Mouse (Mus musculus): ENCODE measurements at regions not wholly inside any gene's neighbourhood (a gene's known extent, or its start where the extent isn't known, plus 50 kb on each side); places are given as distances from the start of the nearest gene placed in this dataset.

DNA sequence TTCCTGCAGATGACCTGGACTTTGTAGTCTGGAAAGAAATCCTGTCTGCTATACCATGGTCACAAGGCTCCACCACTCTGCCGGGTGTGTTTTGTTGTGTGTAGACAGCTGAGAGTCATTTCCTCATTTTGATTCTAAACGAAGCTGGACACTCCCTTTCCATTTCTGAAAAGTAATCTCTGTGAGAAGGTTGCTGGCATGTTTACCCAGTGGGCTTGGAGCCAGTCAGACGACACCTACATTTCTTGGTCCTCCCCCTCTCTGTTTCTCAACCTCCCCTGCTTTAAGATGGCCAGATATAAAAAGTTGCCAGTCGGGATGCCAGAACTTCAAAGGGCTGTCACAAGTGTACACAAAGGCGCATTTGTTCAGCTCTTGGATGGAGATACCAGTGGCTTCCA is 100.8 kb upstream of the Agr3 start:
- Histone ChIP-seq H3K27me3 (ENCODE audit: control insufficient read depth, insufficient read depth, low read depth, low read length) (no peaks in the 10 kb centered on the region), H3K36me3 (ENCODE audit: control insufficient read depth, insufficient read depth, low read length) (no peaks in the 10 kb centered on the region), H3K4me1 (replicated peaks; ENCODE audit: control insufficient read depth, insufficient read depth, low read length) (no peaks in the 10 kb centered on the region), H3K27ac (ENCODE audit: low read length) (peak overlapping the region; percentile 81), H3K9me3 (ENCODE audit: control insufficient read depth, low read length) (peaks cover 3% of the 10 kb centered on the region), H3K4me2 (ENCODE audit: low read depth, low read length) (0 out of 2 replicates have a peak overlapping the region, but pooled peaks have one; percentile 15), H3K4me3 (ENCODE audit: low read length) (no peak overlapping the region), H3K9ac (ENCODE audit: low read length) (no peak overlapping the region)
- WGBS: 5% methylated on average over 5 of the region's 5 CpGs
- ATAC-seq (ENCODE audit: low read depth): peak; percentile 89

DNA sequence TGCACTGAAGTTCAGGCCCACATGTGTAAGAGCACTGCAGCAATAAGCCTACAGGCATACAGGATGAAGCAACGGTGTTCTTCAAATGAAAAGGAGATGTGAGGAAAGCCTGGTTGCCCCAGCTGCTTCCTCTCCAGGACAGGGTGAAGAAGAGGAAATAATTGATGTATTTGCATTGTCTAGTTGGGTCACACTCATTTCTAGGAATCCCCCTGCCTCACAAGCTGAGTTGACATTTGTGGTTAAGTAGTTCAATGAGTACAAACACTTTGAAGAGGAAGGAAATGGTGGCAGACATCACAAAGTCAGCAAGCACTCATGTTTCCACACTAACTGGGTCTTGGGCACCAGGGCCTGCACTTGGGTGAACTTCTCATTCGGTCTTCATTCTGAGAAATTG is 126.2 kb upstream of the Agr3 start:
- WGBS: 46% methylated on average over 2 of the region's 2 CpGs
- no peak overlapping the region for H3K4me2 ChIP-seq (ENCODE audit: low read depth, low read length)
- H3K4me3 ChIP-seq (ENCODE audit: low read length): no peak overlapping the region
- H3K4me1 ChIP-seq (replicated peaks; ENCODE audit: control insufficient read depth, insufficient read depth, low read length): no peaks in the 10 kb centered on the region
- H3K9me3 ChIP-seq (ENCODE audit: control insufficient read depth, low read length): no peaks in the 10 kb centered on the region
- no peaks in the 10 kb centered on the region for H3K27me3 ChIP-seq (ENCODE audit: control insufficient read depth, insufficient read depth, low read depth, low read length)
- H3K27ac ChIP-seq (ENCODE audit: low read length): no peak overlapping the region
- H3K9ac ChIP-seq (ENCODE audit: low read length): no peak overlapping the region
- ATAC-seq (ENCODE audit: low read depth): no peak; the same call in 1 of the 2 replicates
- H3K36me3 ChIP-seq (ENCODE audit: control insufficient read depth, insufficient read depth, low read length): no peaks in the 10 kb centered on the region

DNA sequence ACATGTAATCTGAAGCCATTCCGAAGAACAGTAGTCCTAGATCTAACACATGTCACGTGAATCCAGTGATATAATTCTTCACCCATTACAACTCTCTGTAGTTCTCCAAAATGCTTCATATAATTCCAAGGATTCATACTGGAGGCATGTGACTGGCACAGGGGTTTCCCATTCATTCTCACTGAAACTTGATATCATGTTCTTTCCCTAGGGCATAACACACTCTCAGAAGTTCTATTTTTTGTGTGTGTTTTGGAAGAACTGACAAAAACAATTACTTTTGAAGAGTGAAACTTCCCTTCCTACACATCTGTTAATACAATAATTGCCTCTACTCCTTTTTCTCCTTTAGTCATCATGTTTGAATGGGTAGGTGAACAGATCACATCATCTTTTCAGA is 150.0 kb upstream of the Agr3 start:
- no peaks in the 10 kb centered on the region for H3K9me3 ChIP-seq (ENCODE audit: control insufficient read depth, low read length)
- WGBS: 86% methylated on average over 2 of the region's 2 CpGs
- no peak for ATAC-seq (ENCODE audit: low read depth)

DNA sequence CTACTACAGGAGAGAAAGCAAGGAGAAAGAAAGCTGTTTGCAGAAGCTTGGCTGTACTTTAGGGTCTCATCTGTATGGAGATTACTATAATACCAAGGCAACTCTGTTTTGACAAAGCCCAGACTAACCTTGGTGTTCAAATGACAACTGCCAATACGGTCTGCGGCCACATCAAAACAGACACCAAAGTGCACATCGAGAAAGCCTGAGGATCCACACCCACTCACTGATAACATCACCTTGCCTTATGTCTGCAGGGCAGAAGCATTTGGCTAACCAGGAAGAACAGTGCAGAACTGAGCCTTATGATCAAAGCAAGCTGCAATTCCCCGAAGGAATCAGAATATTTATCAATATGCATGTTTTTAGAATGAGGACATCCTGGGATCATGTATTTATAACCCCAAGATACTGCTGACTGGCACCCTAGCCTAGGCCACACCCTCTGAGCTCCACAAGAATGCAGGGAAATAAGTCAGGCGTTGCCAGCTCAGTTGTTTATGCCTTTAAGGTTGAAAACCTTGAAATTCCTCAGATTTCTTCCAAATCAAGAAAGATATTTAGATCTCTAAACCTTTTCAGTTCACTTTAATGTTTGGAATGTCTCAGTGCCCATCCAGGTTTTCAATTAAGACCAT is 154.9 kb upstream of the Agr3 start:
- no peak overlapping the region for H3K4me2 ChIP-seq (ENCODE audit: low read depth, low read length)
- H3K27ac ChIP-seq (ENCODE audit: low read length): no peak overlapping the region

More for the DNA sequence above, 150.0 kb upstream of the Agr3 start:
- Histone ChIP-seq H3K4me3 (ENCODE audit: low read length) (no peak overlapping the region), H3K36me3 (ENCODE audit: control insufficient read depth, insufficient read depth, low read length) (no peaks in the 10 kb centered on the region), H3K9ac (ENCODE audit: low read length) (no peak overlapping the region), H3K27me3 (ENCODE audit: control insufficient read depth, insufficient read depth, low read depth, low read length) (no peaks in the 10 kb centered on the region), H3K4me2 (ENCODE audit: low read depth, low read length) (no peak overlapping the region), H3K27ac (ENCODE audit: low read length) (no peak overlapping the region), H3K4me1 (replicated peaks; ENCODE audit: control insufficient read depth, insufficient read depth, low read length) (no peaks in the 10 kb centered on the region; the same call in 1 of the 2 replicates)

DNA sequence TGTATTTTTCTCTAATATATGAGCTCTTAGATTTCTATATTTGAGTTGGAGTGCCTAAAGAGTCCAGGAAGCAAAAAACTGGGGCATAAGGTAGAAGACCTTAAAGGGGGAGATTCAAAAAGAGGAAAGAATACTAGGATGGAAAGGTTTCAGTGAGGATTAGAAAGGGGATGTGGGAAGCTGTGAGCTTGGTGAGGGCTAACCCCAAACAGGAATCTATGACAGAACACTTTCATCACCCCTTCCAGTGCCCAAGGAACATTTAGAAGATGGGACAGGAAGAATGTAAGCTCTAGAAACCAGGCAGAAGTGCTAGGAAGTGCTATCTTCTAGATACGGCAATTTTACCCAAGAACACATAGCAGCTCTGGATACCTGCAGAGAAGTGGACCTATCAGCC is 166.5 kb upstream of the Agr3 start:
- Histone ChIP-seq H3K4me2 (ENCODE audit: low read depth, low read length) (no peak overlapping the region), H3K4me1 (replicated peaks; ENCODE audit: control insufficient read depth, insufficient read depth, low read length) (no peaks in the 10 kb centered on the region), H3K27ac (ENCODE audit: low read length) (no peak overlapping the region), H3K9me3 (ENCODE audit: control insufficient read depth, low read length) (peaks cover under 1% of the 10 kb centered on the region; the same call in 1 of the 2 replicates), H3K4me3 (ENCODE audit: low read length) (no peak overlapping the region), H3K9ac (ENCODE audit: low read length) (no peak overlapping the region), H3K27me3 (ENCODE audit: control insufficient read depth, insufficient read depth, low read depth, low read length) (no peaks in the 10 kb centered on the region), H3K36me3 (ENCODE audit: control insufficient read depth, insufficient read depth, low read length) (no peaks in the 10 kb centered on the region)
- 77% methylated on average over 1 of the region's 1 CpGs for WGBS
- ATAC-seq (ENCODE audit: low read depth): no peak

More for the DNA sequence above, 154.9 kb upstream of the Agr3 start:
- ATAC-seq (ENCODE audit: low read depth): no peak
- H3K36me3 ChIP-seq (ENCODE audit: control insufficient read depth, insufficient read depth, low read length): no peaks in the 10 kb centered on the region
- 64% methylated on average over 5 of the region's 5 CpGs for WGBS
- no peak overlapping the region for H3K9ac ChIP-seq (ENCODE audit: low read length)
- no peak overlapping the region for H3K4me3 ChIP-seq (ENCODE audit: low read length)
- H3K4me1 ChIP-seq (replicated peaks; ENCODE audit: control insufficient read depth, insufficient read depth, low read length): no peaks in the 10 kb centered on the region; the same call in 1 of the 2 replicates
- H3K27me3 ChIP-seq (ENCODE audit: control insufficient read depth, insufficient read depth, low read depth, low read length): no peaks in the 10 kb centered on the region
- no peaks in the 10 kb centered on the region for H3K9me3 ChIP-seq (ENCODE audit: control insufficient read depth, low read length)

DNA sequence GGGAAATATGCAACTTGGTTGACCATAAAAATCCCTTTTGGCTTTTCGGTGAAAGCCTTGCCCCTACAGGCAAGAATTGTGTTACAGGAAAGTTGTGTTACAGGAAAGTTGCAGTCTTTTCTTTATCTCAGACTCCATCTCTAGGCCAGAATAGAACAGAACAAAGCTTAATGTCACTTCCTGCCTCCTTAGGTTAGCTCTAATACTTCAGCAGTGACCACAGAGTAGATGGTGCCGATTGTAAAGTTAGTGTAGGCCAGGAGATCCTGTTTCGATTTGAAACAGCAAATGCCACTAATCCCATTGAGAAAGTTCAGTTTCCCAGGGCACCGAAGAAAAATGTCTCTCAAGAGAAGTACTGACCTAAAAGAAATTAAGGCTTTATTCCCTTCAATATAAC is 170.3 kb upstream of the Agr3 start:
- no peak overlapping the region for H3K4me2 ChIP-seq (ENCODE audit: low read depth, low read length)
- no peak overlapping the region for H3K27ac ChIP-seq (ENCODE audit: low read length)
- 74% methylated on average over 4 of the region's 4 CpGs for WGBS
- H3K9me3 ChIP-seq (ENCODE audit: control insufficient read depth, low read length): peaks cover 3% of the 10 kb centered on the region; the same call in 1 of the 2 replicates
- no peaks in the 10 kb centered on the region for H3K36me3 ChIP-seq (ENCODE audit: control insufficient read depth, insufficient read depth, low read length)
- H3K27me3 ChIP-seq (ENCODE audit: control insufficient read depth, insufficient read depth, low read depth, low read length): no peaks in the 10 kb centered on the region
- H3K4me3 ChIP-seq (ENCODE audit: low read length): no peak overlapping the region
- no peaks in the 10 kb centered on the region for H3K4me1 ChIP-seq (replicated peaks; ENCODE audit: control insufficient read depth, insufficient read depth, low read length)
- H3K9ac ChIP-seq (ENCODE audit: low read length): no peak overlapping the region
- ATAC-seq (ENCODE audit: low read depth): no peak

DNA sequence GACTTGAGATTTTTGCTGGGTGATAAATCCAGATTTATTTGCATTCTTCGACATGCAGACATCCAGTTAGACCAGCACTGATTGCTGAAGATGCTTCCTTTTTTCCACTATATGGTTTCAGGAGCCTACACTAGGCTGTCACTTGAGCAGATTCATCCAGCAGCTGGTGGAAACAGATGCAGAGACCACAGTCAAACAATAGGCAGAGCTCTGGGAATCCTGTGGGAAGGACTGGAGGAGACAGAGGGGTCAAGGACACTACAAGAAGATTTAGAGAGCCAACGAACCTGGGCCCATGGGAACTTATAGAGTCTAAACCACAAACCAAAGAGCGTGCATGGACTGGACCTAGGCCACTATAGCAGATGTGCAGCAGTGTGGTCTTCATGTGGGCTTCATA is 177.4 kb upstream of the Agr3 start:
- no peaks in the 10 kb centered on the region for H3K27me3 ChIP-seq (ENCODE audit: control insufficient read depth, insufficient read depth, low read depth, low read length)
- no peak overlapping the region for H3K4me2 ChIP-seq (ENCODE audit: low read depth, low read length)
- no peaks in the 10 kb centered on the region for H3K36me3 ChIP-seq (ENCODE audit: control insufficient read depth, insufficient read depth, low read length)
- 74% methylated on average over 3 of the region's 3 CpGs for WGBS
- no peak overlapping the region for H3K9ac ChIP-seq (ENCODE audit: low read length)
- H3K4me3 ChIP-seq (ENCODE audit: low read length): no peak overlapping the region
- no peak overlapping the region for H3K27ac ChIP-seq (ENCODE audit: low read length)
- H3K9me3 ChIP-seq (ENCODE audit: control insufficient read depth, low read length): peaks cover 2% of the 10 kb centered on the region; the same call in 1 of the 2 replicates
- no peak for ATAC-seq (ENCODE audit: low read depth)
- H3K4me1 ChIP-seq (replicated peaks; ENCODE audit: control insufficient read depth, insufficient read depth, low read length): no peaks in the 10 kb centered on the region

DNA sequence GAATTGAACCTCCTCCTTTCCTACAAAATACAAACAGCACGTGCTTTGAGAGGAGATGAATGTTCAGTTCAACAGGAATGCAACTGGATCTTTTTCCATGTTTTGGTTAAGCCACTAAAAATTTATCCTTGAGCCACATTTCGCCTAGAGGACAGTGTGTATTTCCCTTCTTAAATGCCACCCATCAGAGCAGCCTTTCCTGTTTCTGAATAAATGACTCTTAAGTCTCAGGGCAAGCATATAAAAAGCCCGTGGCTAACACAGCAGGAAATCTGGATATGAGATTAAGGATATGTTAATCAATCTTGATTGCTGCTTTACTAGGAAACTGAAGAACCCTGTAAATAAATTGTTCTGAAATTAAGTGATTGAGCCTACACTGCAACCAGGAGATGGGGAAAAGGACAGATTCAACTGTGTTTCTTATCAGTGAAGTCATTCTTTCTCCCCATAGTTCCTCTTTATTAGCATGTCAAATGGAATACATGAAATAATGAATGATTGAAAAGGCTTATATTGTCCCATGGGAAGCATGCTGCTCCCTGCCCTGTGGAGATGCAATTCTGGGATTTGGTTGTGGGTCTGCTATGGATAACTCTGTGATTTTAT is 178.6 kb upstream of the Agr3 start:
- no peak overlapping the region for H3K4me2 ChIP-seq (ENCODE audit: low read depth, low read length)
- H3K27me3 ChIP-seq (ENCODE audit: control insufficient read depth, insufficient read depth, low read depth, low read length): no peaks in the 10 kb centered on the region
- no peak overlapping the region for H3K4me3 ChIP-seq (ENCODE audit: low read length)
- no peaks in the 10 kb centered on the region for H3K36me3 ChIP-seq (ENCODE audit: control insufficient read depth, insufficient read depth, low read length)
- 40% methylated on average over 3 of the region's 3 CpGs for WGBS
- H3K27ac ChIP-seq (ENCODE audit: low read length): peak overlapping the region; percentile 40; the same call in 1 of the 2 replicates
- ATAC-seq (ENCODE audit: low read depth): peak; percentile 71; the same call in 1 of the 2 replicates
- no peaks in the 10 kb centered on the region for H3K4me1 ChIP-seq (replicated peaks; ENCODE audit: control insufficient read depth, insufficient read depth, low read length)
- no peak overlapping the region for H3K9ac ChIP-seq (ENCODE audit: low read length)
- peaks cover 2% of the 10 kb centered on the region; the same call in 1 of the 2 replicates for H3K9me3 ChIP-seq (ENCODE audit: control insufficient read depth, low read length)

DNA sequence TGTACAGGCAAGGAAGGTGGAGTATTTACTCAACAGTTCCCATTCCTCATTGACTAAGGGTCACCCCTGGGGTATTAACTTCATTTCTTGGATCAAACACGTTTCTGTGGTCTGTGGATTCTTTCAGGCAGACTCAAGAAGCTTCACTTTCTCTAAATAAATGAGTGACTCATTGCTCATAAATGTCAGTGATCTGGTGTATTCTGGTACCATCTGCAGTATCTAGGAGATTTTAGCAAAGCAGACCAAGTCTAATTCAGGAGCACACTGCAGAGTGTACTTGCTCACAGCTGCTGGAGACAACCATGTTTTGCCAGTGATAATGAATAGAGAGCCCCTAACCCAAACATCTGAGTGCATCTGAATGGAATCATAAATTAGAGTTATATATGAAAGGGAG is 182.7 kb upstream of the Agr3 start:
- Histone ChIP-seq H3K9ac (ENCODE audit: low read length) (no peak overlapping the region), H3K27ac (ENCODE audit: low read length) (no peak overlapping the region), H3K4me3 (ENCODE audit: low read length) (no peak overlapping the region), H3K27me3 (ENCODE audit: control insufficient read depth, insufficient read depth, low read depth, low read length) (no peaks in the 10 kb centered on the region), H3K4me2 (ENCODE audit: low read depth, low read length) (no peak overlapping the region), H3K4me1 (replicated peaks; ENCODE audit: control insufficient read depth, insufficient read depth, low read length) (no peaks in the 10 kb centered on the region), H3K9me3 (ENCODE audit: control insufficient read depth, low read length) (no peaks in the 10 kb centered on the region), H3K36me3 (ENCODE audit: control insufficient read depth, insufficient read depth, low read length) (no peaks in the 10 kb centered on the region)
- no peak for ATAC-seq (ENCODE audit: low read depth)
- 24% methylated on average over 1 of the region's 1 CpGs for WGBS
